Mouse (Mus musculus) G1E (cell line): ENCODE measurements around the gene Ifi211. TPM values are rescaled to one million over a fixed set of nuclear protein-coding genes. Genes with fewer than 3 reads are reported as not detected.
"Not testable (repeated sequence)": the region's sequence is repeated elsewhere in the genome, so short reads cannot be mapped to it uniquely, and the experiment has no call there.

ENCODE experiments used
- ATAC-seq: 2 replicates; pipeline ENCODE4 v1.8.0; 2016; ENCODE audit warnings: mild to moderate bottlenecking; ENCODE audit not compliant: insufficient number of reproducible peaks, poor library complexity, low FRiP score, severe bottlenecking; ENCODE audit errors: extremely low read depth
- DNase-seq: peaks from one replicate; pipeline ENCODE4 v3.0.0; 2012; ENCODE audit warnings: low spot score
- H3K27me3 ChIP-seq: 2 replicates; pipeline ENCODE4 v1.6.1; 2012; ENCODE audit warnings: mild to moderate bottlenecking, low read length, inconsistent platforms; ENCODE audit not compliant: insufficient read depth
- H3K36me3 ChIP-seq: replicated peaks from 2 replicates; pipeline ENCODE3; 2012; ENCODE audit warnings: mild to moderate bottlenecking, inconsistent platforms
- H3K4me1 ChIP-seq: 2 replicates; pipeline ENCODE4 v1.6.1; 2012; ENCODE audit warnings: low read depth, low read length, inconsistent platforms, mixed read lengths; ENCODE audit not compliant: insufficient read depth
- H3K4me3 ChIP-seq: 2 replicates; pipeline ENCODE4 v1.5.1; 2012; ENCODE audit warnings: low read depth, mild to moderate bottlenecking, inconsistent platforms, low read length, moderate library complexity, mixed read lengths
- H3K9me3 ChIP-seq: replicated peaks from 2 replicates; pipeline ENCODE4 v1.6.1; 2012; ENCODE audit warnings: inconsistent platforms
- CTCF ChIP-seq: IDR thresholded peaks from 2 replicates; pipeline ENCODE4 v1.5.1; 2012; ENCODE audit warnings: low read depth, low read length, inconsistent platforms, mixed read lengths
- GATA1 ChIP-seq: IDR thresholded peaks from 2 replicates; pipeline ENCODE4 v1.6.1; 2012; ENCODE audit warnings: borderline replicate concordance, low read length, inconsistent platforms, mixed read lengths
- GATA2 ChIP-seq: IDR thresholded peaks from 2 replicates; pipeline ENCODE4 v1.6.1; 2012; ENCODE audit warnings: low read depth, low read length, inconsistent platforms, borderline replicate concordance
- POLR2AphosphoS5 ChIP-seq: IDR thresholded peaks from 2 replicates; pipeline ENCODE4 v1.6.1; 2012; ENCODE audit warnings: low read depth, low read length, inconsistent platforms; ENCODE audit not compliant: insufficient replicate concordance
- TAL1 ChIP-seq: conservative IDR thresholded peaks from 2 replicates; pipeline ENCODE4 v1.6.1; 2012; ENCODE audit warnings: low read depth, low read length, inconsistent platforms, mixed read lengths
- polyA plus RNA-seq: library from polyadenylated mRNA; stranded (reverse); fragments of >175 nt; gene quantifications from 2 replicates; pipeline ENCODE4 v1.2.3, GENCODE M21; 2012
- total RNA-seq, 2 experiments: library from RNA; stranded (forward) in 1 of 2; stranded (reverse) in 1 of 2; fragments of 200-1000 nt in 1 of 2; fragments of >200 nt in 1 of 2; fragmentation: Nextera tagmentation in 1 of 2; gene quantifications; 2 replicates each; pipeline ENCODE4 v1.2.3; 2014 to 2017

Gene Ifi211
- total RNA-seq (2014; fragmentation: Nextera tagmentation) (not detected in 2 replicates), total RNA-seq (2017) (not detected in 2 replicates), polyA plus RNA-seq (not detected in 2 replicates)

- ATAC-seq, H3K4me1 ChIP-seq, H3K9me3 ChIP-seq, H3K4me3 ChIP-seq, H3K36me3 ChIP-seq, DNase-seq, H3K27me3 ChIP-seq: not testable (repeated sequence)
Measured at GRCm38 (mm10) chr1:173912548-173913255, at the start of gene Ifi211. Ifi211 (minus strand) TSS chr1:173913046.

DNA sequence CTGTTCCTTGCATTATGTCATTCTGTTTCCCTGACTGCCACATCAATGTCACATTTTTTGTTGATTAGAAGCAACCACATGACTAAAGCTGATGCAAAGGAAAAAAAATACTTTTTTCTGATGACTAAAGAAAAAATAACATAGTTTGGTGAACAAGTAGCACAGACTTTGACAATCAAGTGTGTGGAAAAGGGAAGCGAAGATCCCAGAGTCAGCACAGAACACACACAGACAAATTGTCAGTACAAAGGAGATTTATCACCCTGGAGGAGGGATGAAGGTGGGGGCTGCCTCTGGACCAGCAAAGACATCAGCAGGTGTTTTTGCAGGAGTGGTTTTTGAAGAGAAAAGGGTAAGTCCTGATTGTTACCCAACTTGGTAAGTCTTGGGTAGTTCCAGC, 48.6 kb upstream of the Ifi211 start:
- DNase-seq: not testable (repeated sequence)

GRCm38 (mm10) chr1:173959998-173960397, 47.2 kb upstream of the Ifi211 start:
- H3K4me1 ChIP-seq, DNase-seq, H3K4me3 ChIP-seq, H3K9me3 ChIP-seq, H3K36me3 ChIP-seq, H3K27me3 ChIP-seq, ATAC-seq: not testable (repeated sequence)

More for the DNA sequence above, 48.6 kb upstream of the Ifi211 start:
- not testable (repeated sequence) for H3K36me3 ChIP-seq, H3K27me3 ChIP-seq, H3K9me3 ChIP-seq, H3K4me3 ChIP-seq, H3K4me1 ChIP-seq, ATAC-seq

GRCm38 (mm10) chr1:173955839-173956527, 43.1 kb upstream of the Ifi211 start:
- not testable (repeated sequence) for H3K27me3 ChIP-seq, ATAC-seq, H3K4me1 ChIP-seq, H3K36me3 ChIP-seq, H3K9me3 ChIP-seq, DNase-seq, H3K4me3 ChIP-seq

- H3K27me3 ChIP-seq: no peaks in the 10 kb centered on the region
- no peaks in the 10 kb centered on the region for H3K9me3 ChIP-seq
- no peak for ATAC-seq
- no peak for TF ChIP-seq CTCF
- no peak for TF ChIP-seq TAL1
- no peak for TF ChIP-seq GATA1
- TF ChIP-seq GATA2: no peak
- no peak for TF ChIP-seq POLR2AphosphoS5
- no peaks in the 10 kb centered on the region for H3K36me3 ChIP-seq
- H3K4me3 ChIP-seq: no peak overlapping the region
- no peak for DNase-seq
- no peaks in the 10 kb centered on the region for H3K4me1 ChIP-seq
Measured at GRCm38 (mm10) chr1:173955071-173955796, 42.4 kb upstream of the Ifi211 start.

GRCm38 (mm10) chr1:173953563-173953962, 40.7 kb upstream of the Ifi211 start:
- H3K4me1 ChIP-seq: no peaks in the 10 kb centered on the region
- no peaks in the 10 kb centered on the region for H3K9me3 ChIP-seq
- no peaks in the 10 kb centered on the region for H3K36me3 ChIP-seq
- H3K27me3 ChIP-seq: no peaks in the 10 kb centered on the region
- ATAC-seq (no peak), DNase-seq (no peak)
- TF ChIP-seq GATA2 (no peak), POLR2AphosphoS5 (no peak), GATA1 (no peak), CTCF (no peak), TAL1 (no peak)
- no peak overlapping the region for H3K4me3 ChIP-seq

DNA sequence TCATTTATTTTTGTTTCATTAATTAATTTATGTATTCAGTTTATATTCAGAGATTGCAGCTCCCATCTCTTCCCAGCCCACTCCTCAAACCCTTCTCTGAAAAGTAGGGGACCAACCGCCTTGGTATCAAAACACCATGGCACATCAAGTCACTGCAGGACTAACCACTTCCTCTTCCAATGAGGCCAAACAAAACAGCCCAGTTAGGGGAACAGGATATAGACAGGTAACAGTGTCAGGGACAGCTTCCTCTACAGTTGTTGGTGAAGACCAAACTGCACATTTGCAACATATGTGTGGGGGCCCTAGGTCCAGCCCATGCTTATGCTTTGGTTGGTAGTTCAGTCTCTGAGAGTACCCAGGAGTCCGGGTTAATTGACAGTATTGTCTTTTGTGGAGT, 36.2 kb upstream of the Ifi211 start:
- H3K4me3 ChIP-seq, H3K36me3 ChIP-seq, ATAC-seq, H3K27me3 ChIP-seq, H3K9me3 ChIP-seq, DNase-seq, H3K4me1 ChIP-seq: not testable (repeated sequence)

DNA sequence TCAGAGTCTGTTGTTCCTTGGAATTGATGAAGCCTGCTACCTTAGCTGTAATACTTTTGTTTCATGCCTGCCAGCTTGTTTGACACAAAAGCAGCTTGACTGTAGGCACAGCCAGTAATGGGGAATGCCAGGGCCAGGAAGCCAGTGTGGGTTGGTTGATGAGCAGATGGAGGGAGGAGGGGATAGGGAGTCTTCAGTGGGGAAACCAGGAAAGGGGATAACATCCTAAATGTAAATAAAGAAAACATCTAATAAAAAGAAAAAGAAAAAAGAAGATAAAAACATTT, 29.9 kb upstream of the Ifi211 start:
- not testable (repeated sequence) for H3K36me3 ChIP-seq, H3K4me1 ChIP-seq, DNase-seq, H3K9me3 ChIP-seq, H3K27me3 ChIP-seq, H3K4me3 ChIP-seq, ATAC-seq

GRCm38 (mm10) chr1:173941924-173942779, 29.3 kb upstream of the Ifi211 start, which contains the start of the genes Mndal and Ifi203:
Mndal (minus strand) TSS chr1:173942491.
Ifi203 (minus strand) TSS chr1:173942672.
- not testable (repeated sequence) for ATAC-seq, H3K9me3 ChIP-seq, H3K27me3 ChIP-seq, DNase-seq, H3K4me3 ChIP-seq, H3K4me1 ChIP-seq, H3K36me3 ChIP-seq
